Mouse (Mus musculus): ENCODE results near the gene Npat. TPM values are rescaled to one million over a fixed set of nuclear protein-coding genes. Genes with fewer than 3 reads are reported as not detected.

The Npat gene
- polyA plus RNA-seq, 1 experiment from 2014 or later, result 25.9 TPM

DNA sequence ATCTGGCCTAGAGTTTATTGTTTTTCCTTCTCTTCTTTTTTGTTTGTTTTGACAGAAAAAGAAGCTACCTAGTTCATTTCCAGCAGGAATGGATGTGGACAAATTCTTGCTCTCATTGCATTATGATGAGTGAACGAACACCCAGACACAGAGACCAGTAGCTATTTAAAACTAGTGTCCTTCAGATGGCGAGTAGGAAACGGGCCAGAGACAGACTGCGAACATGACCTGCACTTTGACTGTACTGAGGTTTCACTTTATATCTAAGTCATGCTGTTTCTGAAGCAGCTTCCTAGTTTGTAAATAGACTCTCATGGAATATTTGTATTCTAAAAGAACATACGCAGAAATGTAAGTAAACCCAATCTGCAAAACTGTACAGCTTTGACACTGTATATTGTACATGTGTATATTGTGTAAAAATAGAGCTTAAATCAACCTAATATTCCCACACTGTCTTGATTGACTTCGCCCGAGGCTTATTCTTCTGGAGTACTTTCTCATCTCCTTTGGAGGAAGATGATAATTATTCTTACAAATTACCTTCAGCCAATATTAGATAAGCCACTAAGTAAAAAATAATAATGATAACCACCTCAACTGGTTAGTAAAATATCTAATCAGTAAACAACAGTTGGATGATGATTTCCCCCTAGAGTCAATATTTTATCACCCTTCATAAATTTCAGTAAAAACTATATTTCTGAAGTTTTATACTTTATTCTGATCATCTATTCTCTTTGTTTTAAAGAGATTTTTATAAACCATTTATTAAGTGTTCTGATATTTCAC lies 35.9 kb downstream of the Npat start:
- WGBS, result 93% methylated on average over 7 of the region's 7 CpGs
- Histone ChIP-seq H3K27me3 (ENCODE audit: control insufficient read depth, insufficient read depth, low read length) (no peaks in the 10 kb centered on the region), H3K36me3 (replicated peaks; ENCODE audit: control insufficient read depth, insufficient read depth, low read depth, low read length) (peaks cover 7% of the 10 kb centered on the region), H3K4me1 (ENCODE audit: control insufficient read depth, insufficient read depth, low read length) (no peaks in the 10 kb centered on the region), H3K9me3 (replicated peaks; ENCODE audit: control insufficient read depth, low read length) (no peaks in the 10 kb centered on the region), H3K4me2 (ENCODE audit: low read depth, low read length) (no peak overlapping the region), H3K27ac (replicated peaks; ENCODE audit: low read depth, low read length) (no peak overlapping the region), H3K9ac (replicated peaks; ENCODE audit: low read length) (no peak overlapping the region), H3K4me3 (ENCODE audit: low read depth, low read length) (no peak overlapping the region)
- no peak for ATAC-seq (replicated peaks; ENCODE audit: insufficient number of reproducible peaks, low FRiP score, low TSS enrichment, low read depth)
- no peak for DNase-seq (ENCODE audit: low spot score)

DNA sequence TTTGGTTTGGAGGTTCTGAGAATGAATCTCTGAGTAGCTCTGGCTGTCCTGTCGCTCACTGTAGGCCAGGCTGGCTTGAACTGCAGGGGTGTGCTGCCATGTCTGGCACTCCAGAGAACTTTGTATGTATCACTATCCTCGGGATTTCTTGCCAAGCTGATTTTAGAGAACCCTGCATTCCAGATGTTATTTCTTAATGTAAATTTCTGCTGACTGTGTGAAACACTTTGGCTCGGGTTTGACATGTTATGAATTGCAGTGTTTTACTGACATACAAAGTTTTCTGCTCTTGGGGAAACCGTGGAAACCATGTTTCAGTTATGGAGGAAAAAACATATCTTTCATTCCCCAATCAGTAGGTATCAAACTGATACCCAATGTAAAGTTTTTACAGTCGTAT lies 38.9 kb downstream of the Npat start:
- H3K4me3 ChIP-seq (ENCODE audit: low read depth, low read length), result no peak overlapping the region
- no peak overlapping the region for H3K4me2 ChIP-seq (ENCODE audit: low read depth, low read length)
- H3K9me3 ChIP-seq (replicated peaks; ENCODE audit: control insufficient read depth, low read length), result no peaks in the 10 kb centered on the region
- no peaks in the 10 kb centered on the region for H3K27me3 ChIP-seq (ENCODE audit: control insufficient read depth, insufficient read depth, low read length)
- no peak overlapping the region for H3K9ac ChIP-seq (replicated peaks; ENCODE audit: low read length)
- no peaks in the 10 kb centered on the region for H3K4me1 ChIP-seq (ENCODE audit: control insufficient read depth, insufficient read depth, low read length)
- DNase-seq (ENCODE audit: low spot score) (no peak), ATAC-seq (replicated peaks; ENCODE audit: insufficient number of reproducible peaks, low FRiP score, low TSS enrichment, low read depth) (no peak)
- WGBS, result 86% methylated on average over 5 of the region's 5 CpGs
- H3K27ac ChIP-seq (replicated peaks; ENCODE audit: low read depth, low read length), result no peak overlapping the region
- peaks cover 2% of the 10 kb centered on the region; the same call in 1 of the 2 replicates for H3K36me3 ChIP-seq (replicated peaks; ENCODE audit: control insufficient read depth, insufficient read depth, low read depth, low read length)

DNA sequence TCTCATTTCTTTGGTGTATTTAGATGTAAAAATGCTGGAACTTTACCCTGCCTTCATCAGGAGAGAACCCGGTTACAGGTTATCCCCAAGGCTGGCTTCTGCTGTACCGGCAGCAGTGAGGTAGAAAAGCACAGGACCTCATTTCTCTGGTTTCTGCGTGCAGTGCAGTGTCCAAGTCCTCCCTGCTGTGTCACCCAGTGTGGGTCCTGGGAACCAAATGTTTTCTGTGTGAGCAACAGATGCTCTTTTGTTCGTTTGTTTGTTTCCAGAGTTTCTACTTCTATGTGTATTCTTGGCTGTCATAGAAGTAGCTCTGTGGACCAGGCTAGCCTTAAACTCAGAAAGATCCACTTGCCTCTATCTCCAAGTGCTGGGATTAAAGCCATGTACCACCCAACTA lies 45.0 kb downstream of the Npat start:
- Histone ChIP-seq H3K4me3 (ENCODE audit: low read depth, low read length) (no peak overlapping the region), H3K27me3 (ENCODE audit: control insufficient read depth, insufficient read depth, low read length) (no peaks in the 10 kb centered on the region), H3K9me3 (replicated peaks; ENCODE audit: control insufficient read depth, low read length) (no peaks in the 10 kb centered on the region), H3K9ac (replicated peaks; ENCODE audit: low read length) (no peak overlapping the region), H3K27ac (replicated peaks; ENCODE audit: low read depth, low read length) (no peak overlapping the region), H3K4me2 (ENCODE audit: low read depth, low read length) (no peak overlapping the region), H3K4me1 (ENCODE audit: control insufficient read depth, insufficient read depth, low read length) (no peaks in the 10 kb centered on the region), H3K36me3 (replicated peaks; ENCODE audit: control insufficient read depth, insufficient read depth, low read depth, low read length) (peaks cover 2% of the 10 kb centered on the region; the same call in 1 of the 2 replicates)
- ATAC-seq (replicated peaks; ENCODE audit: insufficient number of reproducible peaks, low FRiP score, low TSS enrichment, low read depth) (no peak), DNase-seq (ENCODE audit: low spot score) (no peak)
- 91% methylated on average over 4 of the region's 4 CpGs for WGBS

DNA sequence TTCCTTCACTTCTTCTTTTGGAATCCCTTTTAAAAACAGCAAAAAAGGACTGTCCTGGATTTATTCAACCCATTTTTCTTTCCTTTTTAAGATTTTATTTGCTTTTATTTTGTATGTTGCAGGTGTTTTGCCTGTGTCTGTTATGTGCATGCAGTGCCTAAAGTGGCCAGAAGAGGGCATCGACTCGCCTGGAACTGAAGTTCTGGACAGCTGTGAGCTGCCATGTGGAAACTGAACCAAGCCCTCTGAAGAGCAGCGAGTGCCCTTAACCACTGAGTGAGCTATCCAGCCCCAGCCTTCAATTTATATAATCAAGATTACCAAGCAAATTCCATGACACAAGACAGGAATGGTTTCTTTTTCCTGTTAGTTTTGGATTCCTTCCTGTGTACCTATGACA lies 57.9 kb downstream of the Npat start:
- DNase-seq (ENCODE audit: low spot score), result peak; percentile 70
- 12% methylated on average over 3 of the region's 3 CpGs for WGBS

DNA sequence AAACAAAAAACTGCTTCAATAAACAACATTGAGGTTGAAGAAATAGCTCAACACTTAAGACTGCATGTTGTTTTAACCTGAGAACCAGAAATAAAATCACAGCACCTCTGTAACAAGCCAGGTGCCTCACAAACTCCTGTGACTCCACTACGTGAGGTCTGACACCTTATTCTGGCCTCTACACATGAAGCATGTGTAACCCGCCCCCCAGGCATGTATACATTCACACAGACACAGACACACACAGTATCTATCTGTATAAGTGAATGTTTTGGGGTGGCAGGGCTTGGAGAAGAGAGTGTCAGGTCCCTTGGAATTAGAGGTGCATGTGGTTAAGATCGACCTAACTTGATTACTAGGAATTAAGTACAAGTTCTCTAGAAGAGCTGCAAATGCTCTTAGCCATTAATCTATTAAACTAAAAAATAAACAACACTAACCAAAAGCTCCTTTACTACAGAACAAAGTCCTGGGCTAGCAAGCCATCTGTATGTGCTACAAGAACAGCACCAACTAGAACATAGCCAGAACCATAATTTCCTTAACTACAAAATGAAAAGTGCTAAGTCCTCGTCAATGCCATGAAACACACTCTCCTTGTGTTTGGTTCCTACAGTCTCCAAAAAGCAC lies 60.2 kb downstream of the Npat start:
- Histone ChIP-seq H3K27ac (replicated peaks; ENCODE audit: low read depth, low read length) (no peak overlapping the region), H3K4me2 (ENCODE audit: low read depth, low read length) (no peak overlapping the region), H3K9ac (replicated peaks; ENCODE audit: low read length) (no peak overlapping the region), H3K4me1 (ENCODE audit: control insufficient read depth, insufficient read depth, low read length) (no peaks in the 10 kb centered on the region), H3K36me3 (replicated peaks; ENCODE audit: control insufficient read depth, insufficient read depth, low read depth, low read length) (no peaks in the 10 kb centered on the region), H3K4me3 (ENCODE audit: low read depth, low read length) (no peak overlapping the region), H3K27me3 (ENCODE audit: control insufficient read depth, insufficient read depth, low read length) (no peaks in the 10 kb centered on the region), H3K9me3 (replicated peaks; ENCODE audit: control insufficient read depth, low read length) (no peaks in the 10 kb centered on the region)
- ATAC-seq (replicated peaks; ENCODE audit: insufficient number of reproducible peaks, low FRiP score, low TSS enrichment, low read depth) (no peak), DNase-seq (ENCODE audit: low spot score) (no peak)
- WGBS, result 85% methylated on average over 4 of the region's 4 CpGs

More for the DNA sequence above, 57.9 kb downstream of the Npat start:
- Histone ChIP-seq H3K27ac (replicated peaks; ENCODE audit: low read depth, low read length) (no peak overlapping the region), H3K27me3 (ENCODE audit: control insufficient read depth, insufficient read depth, low read length) (no peaks in the 10 kb centered on the region), H3K4me1 (ENCODE audit: control insufficient read depth, insufficient read depth, low read length) (no peaks in the 10 kb centered on the region), H3K36me3 (replicated peaks; ENCODE audit: control insufficient read depth, insufficient read depth, low read depth, low read length) (no peaks in the 10 kb centered on the region), H3K9me3 (replicated peaks; ENCODE audit: control insufficient read depth, low read length) (no peaks in the 10 kb centered on the region), H3K4me3 (ENCODE audit: low read depth, low read length) (no peak overlapping the region), H3K4me2 (ENCODE audit: low read depth, low read length) (no peak overlapping the region), H3K9ac (replicated peaks; ENCODE audit: low read length) (no peak overlapping the region)
- ATAC-seq (replicated peaks; ENCODE audit: insufficient number of reproducible peaks, low FRiP score, low TSS enrichment, low read depth), result no peak

DNA sequence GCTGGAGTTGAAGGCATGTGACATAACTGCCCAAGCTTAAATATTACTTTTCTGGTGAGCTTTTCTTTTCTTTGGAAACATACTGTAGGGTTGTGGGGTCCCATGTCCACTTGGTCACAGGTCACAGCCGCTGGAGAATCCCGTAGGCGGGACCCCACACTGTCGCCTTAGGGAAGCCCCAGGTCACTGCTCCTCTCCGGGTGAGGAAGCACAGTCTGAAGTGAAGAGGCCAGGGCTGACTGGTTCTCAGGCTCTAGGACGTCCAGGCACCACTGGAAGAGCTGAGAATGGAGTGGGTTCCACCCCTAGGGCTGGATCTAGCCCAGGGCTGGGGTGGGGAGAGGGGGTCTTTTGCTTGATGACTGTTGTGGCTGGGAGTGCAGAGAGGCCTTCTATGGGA lies 61.8 kb downstream of the Npat start:
- Histone ChIP-seq H3K4me3 (ENCODE audit: low read depth, low read length) (no peak overlapping the region), H3K4me2 (ENCODE audit: low read depth, low read length) (no peak overlapping the region), H3K9me3 (replicated peaks; ENCODE audit: control insufficient read depth, low read length) (no peaks in the 10 kb centered on the region), H3K9ac (replicated peaks; ENCODE audit: low read length) (no peak overlapping the region), H3K4me1 (ENCODE audit: control insufficient read depth, insufficient read depth, low read length) (no peaks in the 10 kb centered on the region), H3K36me3 (replicated peaks; ENCODE audit: control insufficient read depth, insufficient read depth, low read depth, low read length) (no peaks in the 10 kb centered on the region), H3K27me3 (ENCODE audit: control insufficient read depth, insufficient read depth, low read length) (no peaks in the 10 kb centered on the region), H3K27ac (replicated peaks; ENCODE audit: low read depth, low read length) (no peak overlapping the region)
- no peak for DNase-seq (ENCODE audit: low spot score)
- WGBS, result 76% methylated on average over 6 of the region's 6 CpGs
- 0 out of 2 replicates have a peak, but pooled peaks have one; percentile 29 for ATAC-seq (replicated peaks; ENCODE audit: insufficient number of reproducible peaks, low FRiP score, low TSS enrichment, low read depth)

DNA sequence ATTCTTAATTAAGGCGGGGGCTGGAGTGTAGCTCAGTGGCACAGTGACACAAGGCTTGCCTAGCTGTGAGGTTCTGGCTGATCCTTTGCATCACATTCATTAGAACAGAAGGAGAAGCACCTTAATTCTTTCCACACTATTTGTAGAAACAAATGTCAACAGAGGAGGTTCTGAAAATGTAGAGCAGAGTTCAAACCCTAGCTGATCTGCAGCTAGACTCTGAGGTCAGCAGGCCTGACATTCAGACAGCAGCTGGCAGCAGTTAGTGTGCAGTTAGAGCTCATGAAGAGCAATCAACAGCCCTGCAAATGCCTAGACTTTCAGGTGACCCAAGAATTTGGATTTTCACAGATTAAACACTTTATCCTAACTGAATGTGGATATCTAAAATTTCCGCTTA lies 64.7 kb downstream of the Npat start:
- H3K9ac ChIP-seq (replicated peaks; ENCODE audit: low read length), result no peak overlapping the region
- no peaks in the 10 kb centered on the region for H3K4me1 ChIP-seq (ENCODE audit: control insufficient read depth, insufficient read depth, low read length)
- H3K27ac ChIP-seq (replicated peaks; ENCODE audit: low read depth, low read length), result no peak overlapping the region
- WGBS, result 87% methylated on average over 2 of the region's 2 CpGs
- no peaks in the 10 kb centered on the region for H3K36me3 ChIP-seq (replicated peaks; ENCODE audit: control insufficient read depth, insufficient read depth, low read depth, low read length)
- H3K27me3 ChIP-seq (ENCODE audit: control insufficient read depth, insufficient read depth, low read length), result no peaks in the 10 kb centered on the region
- H3K9me3 ChIP-seq (replicated peaks; ENCODE audit: control insufficient read depth, low read length), result no peaks in the 10 kb centered on the region
- DNase-seq (ENCODE audit: low spot score) (peak; percentile 6), ATAC-seq (replicated peaks; ENCODE audit: insufficient number of reproducible peaks, low FRiP score, low TSS enrichment, low read depth) (no peak)
- H3K4me3 ChIP-seq (ENCODE audit: low read depth, low read length), result no peak overlapping the region
- no peak overlapping the region for H3K4me2 ChIP-seq (ENCODE audit: low read depth, low read length)

DNA sequence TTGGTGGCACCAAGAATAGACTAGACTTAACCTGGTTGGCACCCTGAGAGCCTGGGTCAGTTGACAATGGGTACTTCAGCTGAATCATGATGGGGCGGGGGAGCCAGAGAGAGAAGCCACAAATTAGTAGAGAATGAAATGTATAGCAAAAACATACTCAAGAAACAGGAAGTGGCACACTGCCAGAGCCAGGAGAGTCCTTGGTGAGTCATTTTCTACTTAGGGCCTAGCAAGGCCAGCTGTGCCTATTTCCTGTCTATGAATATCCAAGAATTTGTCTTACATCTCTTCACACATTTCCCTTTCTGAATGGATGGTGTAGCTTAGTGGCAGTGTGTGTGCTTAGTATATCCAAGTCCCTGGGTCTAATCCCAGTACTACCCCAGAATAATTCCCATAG lies 66.5 kb downstream of the Npat start:
- Histone ChIP-seq H3K4me2 (ENCODE audit: low read depth, low read length) (no peak overlapping the region), H3K36me3 (replicated peaks; ENCODE audit: control insufficient read depth, insufficient read depth, low read depth, low read length) (no peaks in the 10 kb centered on the region), H3K27ac (replicated peaks; ENCODE audit: low read depth, low read length) (no peak overlapping the region), H3K4me3 (ENCODE audit: low read depth, low read length) (no peak overlapping the region), H3K9ac (replicated peaks; ENCODE audit: low read length) (no peak overlapping the region), H3K4me1 (ENCODE audit: control insufficient read depth, insufficient read depth, low read length) (no peaks in the 10 kb centered on the region), H3K9me3 (replicated peaks; ENCODE audit: control insufficient read depth, low read length) (no peaks in the 10 kb centered on the region), H3K27me3 (ENCODE audit: control insufficient read depth, insufficient read depth, low read length) (no peaks in the 10 kb centered on the region)
- ATAC-seq (replicated peaks; ENCODE audit: insufficient number of reproducible peaks, low FRiP score, low TSS enrichment, low read depth), result no peak
- DNase-seq (ENCODE audit: low spot score), result no peak
- 88% methylated on average over 1 of the region's 1 CpGs for WGBS

All from embryonic facial prominence, embryonic 11.5 days (tissue).